Mouse (Mus musculus) kidney, embryonic 14.5 days (tissue): Measurements from ENCODE around the gene Adgrg5. TPM values are rescaled to one million over a fixed set of nuclear protein-coding genes. Genes with fewer than 3 reads are reported as not detected.

Experiments used
- ATAC-seq: fragments of 200-750 bp; cut with Nextera tagmentation; 2 replicates; pipeline ENCODE4 v1.8.0; 2017; ENCODE audit warnings: moderate number of reproducible peaks, mild to moderate bottlenecking, moderate TSS enrichment, moderate library complexity; ENCODE audit not compliant: low FRiP score, low TSS enrichment
- H3K27ac ChIP-seq: fragments of 300-500 bp; sonication (generic); 2 replicates; pipeline ENCODE4 v1.5.1; 2014; ENCODE audit warnings: low read depth, mild to moderate bottlenecking, low read length, moderate library complexity, mixed read lengths
- H3K27me3 ChIP-seq: fragments of 300-500 bp; sonication (generic); 2 replicates; pipeline ENCODE4 v1.6.1; 2014; ENCODE audit warnings: mild to moderate bottlenecking, low read length; ENCODE audit not compliant: control insufficient read depth, insufficient read depth
- H3K36me3 ChIP-seq: fragments of 300-500 bp; sonication (generic); 2 replicates; pipeline ENCODE4 v1.6.1; 2014; ENCODE audit warnings: low read length, mixed read lengths; ENCODE audit not compliant: control insufficient read depth, insufficient read depth
- H3K4me1 ChIP-seq: fragments of 300-500 bp; sonication (generic); 2 replicates; pipeline ENCODE4 v1.6.1; 2014; ENCODE audit warnings: low read length, mixed read lengths; ENCODE audit not compliant: control insufficient read depth, insufficient read depth
- H3K4me2 ChIP-seq: fragments of 300-500 bp; sonication (generic); replicated peaks from 2 replicates; pipeline ENCODE4 v1.6.1; 2014; ENCODE audit warnings: low read depth, mild to moderate bottlenecking, low read length
- H3K4me3 ChIP-seq: fragments of 300-500 bp; sonication (generic); 2 replicates; pipeline ENCODE4 v1.5.1; 2014; ENCODE audit warnings: mild to moderate bottlenecking, low read length
- H3K9ac ChIP-seq: fragments of 300-500 bp; sonication (generic); 2 replicates; pipeline ENCODE4 v1.6.1; 2014; ENCODE audit warnings: low read depth, mild to moderate bottlenecking, low read length, moderate library complexity
- H3K9me3 ChIP-seq: fragments of 300-500 bp; sonication (generic); 2 replicates; pipeline ENCODE4 v1.6.1; 2016; ENCODE audit warnings: low read length; ENCODE audit not compliant: control insufficient read depth
- WGBS: fragments of 180-500 bp; shearing (Covaris S2); extraction: QIAGEN DNeasy Blood & Tissue Kit; methylation state at CpG from one replicate; pipeline ENCODE4 v1.1.7; 2014; 5-methylcytosine and 5-hydroxymethylcytosine counted together
- polyA plus RNA-seq: library from polyadenylated mRNA; unstranded; fragments of >200 nt; fragmentation: Nextera tagmentation; extraction: Ambion mirVana; gene quantifications from 2 replicates; pipeline ENCODE4 v1.2.1, GENCODE M21; 2014

Adgrg5 gene
- polyA plus RNA-seq, 1 experiment from 2014 or later, result not detected

GRCm38 (mm10) chr8:94914256-94914655, 9.2 kb upstream of the Adgrg5 start:
- Histone ChIP-seq H3K27ac (no peak overlapping the region), H3K27me3 (peaks cover 13% of the 10 kb centered on the region), H3K4me2 (no peak overlapping the region), H3K9ac (no peak overlapping the region), H3K4me3 (no peak overlapping the region), H3K9me3 (no peaks in the 10 kb centered on the region), H3K4me1 (peaks cover 36% of the 10 kb centered on the region), H3K36me3 (peaks cover 24% of the 10 kb centered on the region; the same call in 1 of the 2 replicates)
- no peak for ATAC-seq
- 87% methylated on average over 6 of the region's 6 CpGs for WGBS

DNA sequence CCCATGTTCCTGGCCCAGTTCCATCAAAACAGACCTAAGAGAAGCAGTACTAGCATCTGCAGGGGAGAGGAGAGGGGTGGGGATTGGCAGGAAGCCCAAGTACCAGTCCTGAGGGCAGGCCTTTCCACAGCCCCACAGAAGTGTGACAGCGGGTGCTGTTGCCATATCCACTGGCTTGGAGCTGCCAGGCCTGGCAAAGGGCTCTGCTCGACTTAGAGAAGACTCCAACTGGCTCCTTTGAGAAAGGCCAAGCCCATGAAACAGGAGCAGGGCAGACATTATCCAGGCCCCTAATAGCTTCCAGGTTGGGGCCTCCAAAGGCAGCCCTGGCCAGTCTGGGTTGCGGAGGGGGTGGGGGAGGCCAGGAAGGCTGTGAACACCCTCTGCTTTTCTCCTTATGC, 8.8 kb upstream of the Adgrg5 start:
- H3K9ac ChIP-seq, result no peak overlapping the region
- peaks cover 13% of the 10 kb centered on the region for H3K27me3 ChIP-seq
- no peaks in the 10 kb centered on the region for H3K9me3 ChIP-seq
- no peak overlapping the region for H3K4me3 ChIP-seq
- no peak for ATAC-seq
- no peak overlapping the region for H3K27ac ChIP-seq
- H3K4me2 ChIP-seq, result no peak overlapping the region
- peaks cover 36% of the 10 kb centered on the region for H3K4me1 ChIP-seq
- H3K36me3 ChIP-seq, result peaks cover 21% of the 10 kb centered on the region; the same call in 1 of the 2 replicates
- WGBS, result 56% methylated on average over 3 of the region's 3 CpGs

GRCm38 (mm10) chr8:94916311-94916959, 7.1 kb upstream of the Adgrg5 start:
- H3K9ac ChIP-seq, result peak overlapping the region; percentile 81; the same call in 1 of the 2 replicates
- no peaks in the 10 kb centered on the region for H3K9me3 ChIP-seq
- H3K4me3 ChIP-seq, result peak overlapping the region; percentile 73
- H3K4me2 ChIP-seq, result peak overlapping the region; percentile 75
- WGBS, result 53% methylated on average over 9 of the region's 9 CpGs
- H3K4me1 ChIP-seq, result peaks cover 36% of the 10 kb centered on the region
- peaks cover 10% of the 10 kb centered on the region; the same call in 1 of the 2 replicates for H3K36me3 ChIP-seq
- peaks cover 13% of the 10 kb centered on the region for H3K27me3 ChIP-seq
- ATAC-seq, result no peak
- H3K27ac ChIP-seq, result no peak overlapping the region

- ATAC-seq, result no peak; the same call in 1 of the 2 replicates
- WGBS, result 9% methylated on average over 10 of the region's 10 CpGs
Measured at GRCm38 (mm10) chr8:94916960-94917324, 6.6 kb upstream of the Adgrg5 start.

GRCm38 (mm10) chr8:94917352-94917751, 6.1 kb upstream of the Adgrg5 start:
- Histone ChIP-seq H3K4me3 (peak overlapping the region; percentile 73), H3K36me3 (peaks cover 3% of the 10 kb centered on the region; the same call in 1 of the 2 replicates), H3K4me1 (peaks cover 36% of the 10 kb centered on the region), H3K27ac (peak overlapping the region; percentile 75; the same call in 1 of the 2 replicates), H3K9ac (peak overlapping the region; percentile 81), H3K27me3 (peaks cover 13% of the 10 kb centered on the region), H3K4me2 (peak overlapping the region; percentile 75), H3K9me3 (no peaks in the 10 kb centered on the region)
- ATAC-seq, result peak; percentile 96
- WGBS, result 2% methylated on average over 17 of the region's 27 CpGs

More at GRCm38 (mm10) chr8:94916960-94917324, 6.6 kb upstream of the Adgrg5 start:
- Histone ChIP-seq H3K27ac (peak overlapping the region; percentile 32; the same call in 1 of the 2 replicates), H3K4me2 (peak overlapping the region; percentile 75), H3K36me3 (peaks cover 5% of the 10 kb centered on the region; the same call in 1 of the 2 replicates), H3K4me3 (peak overlapping the region; percentile 73), H3K9ac (peak overlapping the region; percentile 81), H3K9me3 (no peaks in the 10 kb centered on the region), H3K4me1 (peaks cover 36% of the 10 kb centered on the region), H3K27me3 (peaks cover 13% of the 10 kb centered on the region)

DNA sequence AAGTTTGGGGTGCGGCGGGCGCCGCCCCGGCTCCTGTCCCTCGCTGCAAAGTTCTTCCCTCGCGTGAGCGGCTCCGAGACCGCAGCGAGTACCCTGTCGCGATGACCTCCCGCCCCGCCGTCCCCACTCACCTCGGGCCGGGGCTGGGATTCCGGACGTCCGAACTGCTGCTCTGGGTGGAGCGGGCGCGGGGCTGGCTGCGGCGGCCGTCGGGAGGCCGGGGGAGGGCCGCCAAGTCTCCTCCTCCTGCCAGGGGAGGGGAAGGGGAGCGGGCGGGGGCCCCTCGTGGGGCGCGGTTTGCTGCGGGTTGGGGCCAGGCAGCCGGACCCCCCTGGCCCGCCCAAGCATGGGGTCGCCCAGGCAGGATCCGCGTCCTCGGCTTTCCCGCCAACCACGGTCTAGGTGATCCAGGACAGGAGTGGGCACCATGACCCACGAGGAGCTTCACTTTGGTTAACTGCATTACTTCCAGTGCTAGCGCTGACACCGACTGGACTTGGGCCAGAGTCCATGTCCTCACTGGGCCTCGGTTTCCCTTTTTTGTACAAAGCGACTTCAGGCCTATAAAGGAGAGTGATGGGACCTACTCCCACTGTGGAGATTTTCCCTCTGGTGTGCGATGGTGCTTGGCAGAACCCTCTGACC, 5.5 kb upstream of the Adgrg5 start, which contains the start of gene Ccdc102a:
Ccdc102a (minus strand) TSS at position 248 of the 645 bp plus-strand sequence.
- Histone ChIP-seq H3K4me3 (peak within 1 kb of the TSS; percentile 73), H3K4me2 (peak within 1 kb of the TSS; percentile 75), H3K9ac (peak within 1 kb of the TSS; percentile 81), H3K36me3 (no peaks in the 10 kb centered on the region; the same call in 1 of the 2 replicates), H3K9me3 (no peaks in the 10 kb centered on the region), H3K4me1 (peaks cover 34% of the 10 kb centered on the region), H3K27ac (peak within 1 kb of the TSS; percentile 75; the same call in 1 of the 2 replicates), H3K27me3 (peaks cover 10% of the 10 kb centered on the region)
- ATAC-seq, result peak; percentile 65
- 3% methylated on average over 42 of the region's 51 CpGs for WGBS

DNA sequence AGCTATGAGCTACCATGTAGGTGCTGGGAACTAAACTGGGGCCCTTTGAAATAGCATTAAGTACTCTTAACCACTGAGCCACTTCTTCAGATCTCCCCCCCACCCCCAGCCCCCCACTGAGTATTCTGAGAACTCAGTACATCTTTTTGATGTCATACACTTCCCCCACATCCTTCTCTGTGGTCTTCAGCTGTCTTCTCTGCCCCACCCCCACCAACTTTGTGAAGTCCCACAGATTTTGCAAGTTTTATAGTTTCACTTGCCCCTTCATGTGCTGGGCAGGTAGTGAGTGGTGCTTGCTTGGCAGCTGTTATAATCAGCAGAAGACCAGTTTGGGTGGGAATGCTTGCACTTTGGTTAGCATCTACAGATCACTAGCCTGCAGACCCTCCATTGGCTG, 4.2 kb upstream of the Adgrg5 start:
- H3K9me3 ChIP-seq, result no peaks in the 10 kb centered on the region

GRCm38 (mm10) chr8:94922176-94922575, 1.3 kb upstream of the Adgrg5 start:
- no peak overlapping the region for H3K4me3 ChIP-seq
- ATAC-seq, result no peak
- no peaks in the 10 kb centered on the region; the same call in 1 of the 2 replicates for H3K4me1 ChIP-seq
- no peak overlapping the region for H3K27ac ChIP-seq
- 63% methylated on average over 6 of the region's 6 CpGs for WGBS
- H3K9ac ChIP-seq, result no peak overlapping the region
- H3K4me2 ChIP-seq, result no peak overlapping the region
- H3K27me3 ChIP-seq, result no peaks in the 10 kb centered on the region
- no peaks in the 10 kb centered on the region for H3K36me3 ChIP-seq
- H3K9me3 ChIP-seq, result no peaks in the 10 kb centered on the region

More for the DNA sequence above, 4.2 kb upstream of the Adgrg5 start:
- Histone ChIP-seq H3K4me1 (peaks cover 25% of the 10 kb centered on the region), H3K36me3 (no peaks in the 10 kb centered on the region), H3K9ac (no peak overlapping the region), H3K27ac (no peak overlapping the region), H3K27me3 (no peaks in the 10 kb centered on the region), H3K4me2 (no peak overlapping the region), H3K4me3 (no peak overlapping the region)
- no peak for ATAC-seq

- no peak overlapping the region for H3K9ac ChIP-seq
- no peaks in the 10 kb centered on the region for H3K9me3 ChIP-seq
- no peak for ATAC-seq
- WGBS, result 39% methylated on average over 8 of the region's 8 CpGs
- H3K36me3 ChIP-seq, result no peaks in the 10 kb centered on the region
- no peak overlapping the region for H3K4me3 ChIP-seq
- no peak overlapping the region for H3K4me2 ChIP-seq
- H3K4me1 ChIP-seq, result no peaks in the 10 kb centered on the region; the same call in 1 of the 2 replicates
- H3K27me3 ChIP-seq, result no peaks in the 10 kb centered on the region
- H3K27ac ChIP-seq, result no peak overlapping the region
Measured at GRCm38 (mm10) chr8:94922602-94923001, 892 bp upstream of the Adgrg5 start.
